Mouse (Mus musculus) retina, postnatal 7 days (tissue): ENCODE data around the gene Tnfrsf14.

ENCODE experiments used
- DNase-seq: peaks from one replicate; pipeline ENCODE4 v3.0.0-alpha.2; 2012; ENCODE audit warnings: low read depth, low spot score

The Tnfrsf14 gene

GRCm38 (mm10) chr4:154928395-154929087, at the start of gene Tnfrsf14:
Gene Tnfrsf14 (minus strand): TSS chr4:154928563.
- no peak for DNase-seq

GRCm38 (mm10) chr4:154974163-154974611, 45.8 kb upstream of the Tnfrsf14 start:
- no peak for DNase-seq

- no peak for DNase-seq
Observed at GRCm38 (mm10) chr4:154972546-154972945, 44.2 kb upstream of the Tnfrsf14 start.

- no peak for DNase-seq
Observed at GRCm38 (mm10) chr4:154967173-154967572, 38.8 kb upstream of the Tnfrsf14 start.

- DNase-seq = no peak
Observed at GRCm38 (mm10) chr4:154965856-154966255, 37.5 kb upstream of the Tnfrsf14 start.

GRCm38 (mm10) chr4:154964581-154965235, 36.3 kb upstream of the Tnfrsf14 start:
- no peak for DNase-seq

GRCm38 (mm10) chr4:154963901-154964580, 35.7 kb upstream of the Tnfrsf14 start, which contains the start of gene Pank4:
Gene Pank4 (plus strand): TSS chr4:154964123.
- peak; percentile 83 for DNase-seq

- DNase-seq = no peak
Observed at GRCm38 (mm10) chr4:154963190-154963836, 35.0 kb upstream of the Tnfrsf14 start.

GRCm38 (mm10) chr4:154962683-154963082, 34.3 kb upstream of the Tnfrsf14 start:
- DNase-seq = no peak

GRCm38 (mm10) chr4:154961911-154962310, 33.5 kb upstream of the Tnfrsf14 start:
- no peak for DNase-seq

- DNase-seq = no peak
Observed at GRCm38 (mm10) chr4:154961226-154961738, 32.9 kb upstream of the Tnfrsf14 start.

GRCm38 (mm10) chr4:154960690-154961225, 32.4 kb upstream of the Tnfrsf14 start, which contains the start of gene Hes5:
Gene Hes5 (plus strand): TSS chr4:154960923.
- DNase-seq = no peak

GRCm38 (mm10) chr4:154960021-154960689, 31.8 kb upstream of the Tnfrsf14 start:
- no peak for DNase-seq

- DNase-seq = no peak
Observed at GRCm38 (mm10) chr4:154958621-154959020, 30.3 kb upstream of the Tnfrsf14 start.

- peak; percentile 67 for DNase-seq
Observed at GRCm38 (mm10) chr4:154958171-154958570, 29.8 kb upstream of the Tnfrsf14 start.

- no peak for DNase-seq
Observed at GRCm38 (mm10) chr4:154957289-154957993, 29.1 kb upstream of the Tnfrsf14 start.

GRCm38 (mm10) chr4:154956604-154957003, 28.2 kb upstream of the Tnfrsf14 start:
- no peak for DNase-seq

GRCm38 (mm10) chr4:154952461-154953241, 24.3 kb upstream of the Tnfrsf14 start:
- no peak for DNase-seq

- no peak for DNase-seq
Observed at GRCm38 (mm10) chr4:154949589-154949982, 21.2 kb upstream of the Tnfrsf14 start.
